Mouse (Mus musculus): ENCODE measurements around the gene Gm5771. TPM values are rescaled to one million over a fixed set of nuclear protein-coding genes. Genes with fewer than 3 reads are reported as not detected.
"Not testable (repeated sequence)": the region's sequence is repeated elsewhere in the genome, so short reads cannot be mapped to it uniquely, and the experiment has no call there.

Gm5771 gene
- not detected in 2 replicates for polyA plus RNA-seq (2012; ENCODE audit: insufficient read depth, insufficient read length, low replicate concordance, missing spikeins)

DNA sequence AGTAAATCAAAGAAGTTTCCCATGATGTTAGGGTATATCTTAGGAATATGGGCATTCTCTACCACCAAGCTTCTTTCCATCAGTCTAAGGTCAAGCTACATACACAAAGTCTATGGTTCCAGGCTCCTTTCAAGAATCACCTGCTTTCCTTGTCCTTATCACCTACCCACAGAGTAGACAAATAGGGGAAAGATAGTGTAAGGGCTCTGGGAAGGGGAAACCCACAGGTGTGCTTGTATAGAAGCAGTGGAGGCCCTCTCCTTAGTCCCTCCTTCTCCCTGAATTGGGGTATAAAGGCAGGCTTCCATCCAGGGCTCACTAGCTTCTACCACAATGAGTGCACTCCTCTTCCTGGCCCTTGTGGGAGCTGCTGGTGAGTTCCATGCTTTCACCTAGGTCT lies at the start of gene Gm5771:
Gene Gm5771 (plus strand): TSS at position 301 of the 400 bp plus-strand sequence.
- H3K27ac ChIP-seq (ENCODE audit: insufficient read depth, low read depth, low read length); H3K4me3 ChIP-seq (ENCODE audit: insufficient read depth, low read depth, low read length); H3K4me1 ChIP-seq (ENCODE audit: control insufficient read depth, insufficient read depth, low read length): not testable (repeated sequence)

- WGBS, result 88% methylated on average over 2 of the region's 2 CpGs
- Histone ChIP-seq H3K27ac (ENCODE audit: insufficient read depth, low read depth, low read length) (no peak within 1 kb of the TSS), H3K4me3 (ENCODE audit: insufficient read depth, low read depth, low read length) (no peak within 1 kb of the TSS), H3K4me1 (ENCODE audit: control insufficient read depth, insufficient read depth, low read length) (no peaks in the 10 kb centered on the region)
- TF ChIP-seq POLR2A (IDR thresholded peaks at IDR 0.05; ENCODE audit: insufficient read depth, low read depth, low read length), result no peak
- no peak for TF ChIP-seq CTCF (IDR thresholded peaks at IDR 0.05; ENCODE audit: insufficient read depth, low read depth, low read length)
These were observed 38.2 kb upstream of the Gm5771 start, which contains the start of gene Try10 for GRCm38 (mm10) chr6:41353932-41354331. Gene Try10, plus strand, starts transcription at chr6:41354105.

GRCm38 (mm10) chr6:41373772-41374171 lies 18.4 kb upstream of the Gm5771 start:
- WGBS, result 95% methylated on average over 2 of the region's 2 CpGs
- H3K4me3 ChIP-seq (ENCODE audit: insufficient read depth, low read depth, low read length); H3K27ac ChIP-seq (ENCODE audit: insufficient read depth, low read depth, low read length); H3K4me1 ChIP-seq (ENCODE audit: control insufficient read depth, insufficient read depth, low read length): not testable (repeated sequence)

- H3K4me1 ChIP-seq (ENCODE audit: control insufficient read depth, insufficient read depth, low read length); H3K4me3 ChIP-seq (ENCODE audit: insufficient read depth, low read depth, low read length); H3K27ac ChIP-seq (ENCODE audit: insufficient read depth, low read depth, low read length): not testable (repeated sequence)
These were observed 14.6 kb upstream of the Gm5771 start, which contains the start of gene Prss3 for GRCm38 (mm10) chr6:41377578-41377977. Gene Prss3, minus strand, starts transcription at chr6:41377678.

DNA sequence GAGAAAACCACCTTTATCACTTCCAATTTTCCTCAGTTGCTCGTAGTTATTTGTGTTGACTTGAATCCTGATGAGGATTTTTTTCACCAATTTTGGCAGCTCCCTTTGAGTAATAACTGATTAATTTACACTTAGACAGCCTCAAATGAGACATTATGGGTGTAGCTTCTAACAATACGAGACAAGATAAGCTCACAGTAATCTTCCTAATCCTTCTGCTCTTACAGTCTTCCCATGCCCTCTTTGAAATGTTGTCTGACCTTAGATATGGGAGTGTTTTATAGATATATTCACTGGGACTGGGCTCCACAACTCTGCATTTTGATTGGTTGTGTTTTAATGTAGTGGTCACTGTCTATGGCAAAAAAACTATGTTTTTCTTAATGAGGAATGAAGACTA lies 5.4 kb upstream of the Gm5771 start:
- Histone ChIP-seq H3K4me3 (ENCODE audit: insufficient read depth, low read depth, low read length) (no peak overlapping the region), H3K27ac (ENCODE audit: insufficient read depth, low read depth, low read length) (no peak overlapping the region), H3K4me1 (ENCODE audit: control insufficient read depth, insufficient read depth, low read length) (no peaks in the 10 kb centered on the region)
- whole genome bisulfite sequencing, result 76% methylated on average over 2 of the region's 2 CpGs
- TF ChIP-seq POLR2A (IDR thresholded peaks at IDR 0.05; ENCODE audit: insufficient read depth, low read depth, low read length), result no peak
- TF ChIP-seq CTCF (IDR thresholded peaks at IDR 0.05; ENCODE audit: insufficient read depth, low read depth, low read length), result no peak

GRCm38 (mm10) chr6:41391640-41392039 lies 516 bp upstream of the Gm5771 start:
- H3K4me3 ChIP-seq (ENCODE audit: insufficient read depth, low read depth, low read length); H3K4me1 ChIP-seq (ENCODE audit: control insufficient read depth, insufficient read depth, low read length); H3K27ac ChIP-seq (ENCODE audit: insufficient read depth, low read depth, low read length): not testable (repeated sequence)
- WGBS, result 75% methylated on average over 1 of the region's 1 CpGs

- H3K4me1 ChIP-seq (ENCODE audit: control insufficient read depth, insufficient read depth, low read length); H3K27ac ChIP-seq (ENCODE audit: insufficient read depth, low read depth, low read length); H3K4me3 ChIP-seq (ENCODE audit: insufficient read depth, low read depth, low read length): not testable (repeated sequence)
- WGBS, result 91% methylated on average over 2 of the region's 2 CpGs
These were observed 50.1 kb downstream of the Gm5771 start for GRCm38 (mm10) chr6:41442261-41442660.

DNA sequence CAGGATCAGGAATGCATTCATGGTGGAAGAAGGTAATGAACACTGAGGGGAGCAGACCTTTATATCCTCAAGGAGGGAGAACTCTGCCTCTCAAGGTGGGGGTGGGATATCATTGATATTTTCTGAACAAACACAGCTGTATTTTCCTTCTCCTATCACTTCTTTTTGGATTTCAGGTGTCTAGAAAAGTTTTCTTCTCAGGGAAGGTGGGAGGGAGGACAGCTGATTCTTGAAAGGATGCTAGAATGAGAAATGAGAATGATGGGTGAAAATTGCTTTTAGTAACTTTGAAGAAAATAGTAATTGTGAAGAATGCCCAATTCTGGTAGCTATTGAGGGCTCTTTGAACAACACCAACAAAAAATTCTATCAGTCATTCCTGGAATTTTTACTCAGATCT lies 53.9 kb downstream of the Gm5771 start, which contains the start of gene Gm10334:
Gene Gm10334 (minus strand): TSS at position 101 of the 400 bp plus-strand sequence.
- not testable (repeated sequence) for H3K27ac ChIP-seq (ENCODE audit: insufficient read depth, low read depth, low read length); H3K4me1 ChIP-seq (ENCODE audit: control insufficient read depth, insufficient read depth, low read length); H3K4me3 ChIP-seq (ENCODE audit: insufficient read depth, low read depth, low read length)

Other genes starting within 250 kb of the Gm5771 start
- not detected in 2 replicates for gene Try4, start 90.1 kb upstream of the Gm5771 start, polyA plus RNA-seq (2012; ENCODE audit: insufficient read depth, insufficient read length, low replicate concordance, missing spikeins)
- gene Try5, start 75.5 kb upstream of the Gm5771 start, polyA plus RNA-seq (2012; ENCODE audit: insufficient read depth, insufficient read length, low replicate concordance, missing spikeins), result not detected in 2 replicates
- not detected in 2 replicates for gene Try10, start 38.3 kb upstream of the Gm5771 start, polyA plus RNA-seq (2012; ENCODE audit: insufficient read depth, insufficient read length, low replicate concordance, missing spikeins)
- gene Prss3, start 14.7 kb upstream of the Gm5771 start, polyA plus RNA-seq (2012; ENCODE audit: insufficient read depth, insufficient read length, low replicate concordance, missing spikeins), result not detected in 2 replicates
- not detected in 2 replicates for gene Gm10334, start 53.8 kb downstream of the Gm5771 start, polyA plus RNA-seq (2012; ENCODE audit: insufficient read depth, insufficient read length, low replicate concordance, missing spikeins)
- gene Prss1, start 66.6 kb downstream of the Gm5771 start, polyA plus RNA-seq (2012; ENCODE audit: insufficient read depth, insufficient read length, low replicate concordance, missing spikeins), result not detected in 2 replicates
- gene Prss2, start 129.4 kb downstream of the Gm5771 start, polyA plus RNA-seq (2012; ENCODE audit: insufficient read depth, insufficient read length, low replicate concordance, missing spikeins), result not detected in 2 replicates
- gene Ephb6, start 213.1 kb downstream of the Gm5771 start, polyA plus RNA-seq (2012; ENCODE audit: insufficient read depth, insufficient read length, low replicate concordance, missing spikeins), result not detected in 2 replicates
- not detected in 2 replicates for gene Trpv6, start 244.0 kb downstream of the Gm5771 start, polyA plus RNA-seq (2012; ENCODE audit: insufficient read depth, insufficient read length, low replicate concordance, missing spikeins)

All from olfactory bulb, adult 2 months (tissue).